Mouse (Mus musculus) olfactory bulb, adult 2 months (tissue): Measurements from ENCODE around the gene Gm136.

Experiments used
- CTCF ChIP-seq: fragments of 200-500 bp; IDR thresholded peaks from 2 replicates; pipeline ENCODE4 v1.5.1; 2012; ENCODE audit warnings: low read depth, mild to moderate bottlenecking, low read length, moderate library complexity; ENCODE audit not compliant: insufficient read depth
- POLR2A ChIP-seq: fragments of 200-500 bp; IDR thresholded peaks from 2 replicates; pipeline ENCODE4 v1.6.1; 2012; ENCODE audit warnings: mild to moderate bottlenecking, low read depth, low read length, moderate library complexity; ENCODE audit not compliant: insufficient read depth

DNA sequence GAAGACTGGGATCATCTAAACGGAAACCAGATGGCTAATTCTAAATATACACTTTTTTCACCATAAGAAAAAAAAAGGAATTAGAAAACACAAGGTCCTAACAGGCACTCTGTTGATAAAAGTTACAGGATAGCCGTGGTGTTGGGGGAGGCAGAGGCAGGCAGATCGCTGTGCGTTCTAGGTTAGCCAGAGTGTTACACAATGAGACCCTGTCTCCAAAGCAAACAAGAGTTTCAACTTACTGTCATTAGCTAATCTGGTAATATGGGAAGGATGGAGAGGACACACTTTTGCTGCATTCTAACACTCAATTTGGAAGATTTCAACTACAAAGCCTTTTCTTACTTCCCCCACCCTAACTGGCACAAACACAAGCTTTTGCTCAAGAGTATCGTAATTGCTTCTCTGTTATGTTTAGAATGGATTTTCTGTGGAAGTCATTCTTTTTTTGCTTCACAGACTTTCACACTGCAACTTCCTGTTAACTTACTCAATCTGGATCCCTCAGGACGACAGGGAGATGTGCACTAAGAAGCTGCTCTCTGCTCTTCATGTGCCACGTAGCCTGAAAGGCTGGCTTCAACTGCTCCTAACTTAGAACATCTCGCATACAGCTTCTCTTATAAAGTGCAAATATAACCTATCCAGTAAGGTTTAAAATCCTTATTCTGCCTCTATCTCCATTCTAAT, 41.4 kb upstream of the Gm136 start:
- no peak for TF ChIP-seq CTCF
- TF ChIP-seq POLR2A = no peak
